Mouse (Mus musculus) embryonic facial prominence, embryonic 11.5 days (tissue): Measurements from ENCODE around the gene Lama1. TPM values are rescaled to one million over a fixed set of nuclear protein-coding genes. Genes with fewer than 3 reads are reported as not detected.

Experiments
- ATAC-seq: fragments of 200-750 bp; cut with Nextera tagmentation; replicated peaks from 2 replicates; pipeline ENCODE4 v1.8.0; 2017; ENCODE audit warnings: low read depth; ENCODE audit not compliant: insufficient number of reproducible peaks, low FRiP score, low TSS enrichment
- DNase-seq: peaks from one replicate; pipeline ENCODE4 v3.0.0-alpha.2; 2015; ENCODE audit warnings: low spot score
- H3K27ac ChIP-seq: fragments of 300-500 bp; sonication (generic); replicated peaks from 2 replicates; pipeline ENCODE4 v1.5.1; 2014; ENCODE audit warnings: mild to moderate bottlenecking, low read depth, low read length, control low read depth
- H3K27me3 ChIP-seq: fragments of 300-500 bp; sonication (generic); 2 replicates; pipeline ENCODE4 v1.6.1; 2014; ENCODE audit warnings: mild to moderate bottlenecking, low read length, moderate library complexity, mixed read lengths; ENCODE audit not compliant: control insufficient read depth, insufficient read depth
- H3K36me3 ChIP-seq: fragments of 300-500 bp; sonication (generic); replicated peaks from 2 replicates; pipeline ENCODE4 v1.6.1; 2014; ENCODE audit warnings: low read depth, mild to moderate bottlenecking, low read length, moderate library complexity, mixed read lengths; ENCODE audit not compliant: control insufficient read depth, insufficient read depth
- H3K4me1 ChIP-seq: fragments of 300-500 bp; sonication (generic); 2 replicates; pipeline ENCODE4 v1.6.1; 2014; ENCODE audit warnings: low read length, mixed read lengths; ENCODE audit not compliant: control insufficient read depth, insufficient read depth
- H3K4me2 ChIP-seq: fragments of 300-500 bp; sonication (generic); 2 replicates; pipeline ENCODE4 v1.6.1; 2014; ENCODE audit warnings: low read depth, mild to moderate bottlenecking, control low read depth, low read length, moderate library complexity
- H3K4me3 ChIP-seq: fragments of 300-500 bp; sonication (generic); 2 replicates; pipeline ENCODE4 v1.5.1; 2014; ENCODE audit warnings: low read depth, low read length, control low read depth
- H3K9ac ChIP-seq: fragments of 300-500 bp; sonication (generic); replicated peaks from 2 replicates; pipeline ENCODE4 v1.6.1; 2014; ENCODE audit warnings: mild to moderate bottlenecking, control low read depth, low read length
- H3K9me3 ChIP-seq: fragments of 300-500 bp; sonication (generic); replicated peaks from 2 replicates; pipeline ENCODE4 v1.6.1; 2016; ENCODE audit warnings: mild to moderate bottlenecking, low read length, inconsistent platforms, mixed read lengths; ENCODE audit not compliant: control insufficient read depth
- WGBS: fragments of 180-500 bp; shearing (Covaris S2); extraction: QIAGEN DNeasy Blood & Tissue Kit; methylation state at CpG from one replicate; pipeline ENCODE4 v1.1.7; 2014; 5-methylcytosine and 5-hydroxymethylcytosine counted together
- polyA plus RNA-seq: library from polyadenylated mRNA; unstranded; fragments of >200 nt; fragmentation: Nextera tagmentation; extraction: Ambion mirVana; gene quantifications from 2 replicates; pipeline ENCODE4 v1.2.1, GENCODE M21; 2014

Lama1 gene
- polyA plus RNA-seq, 1 experiment from 2014 or later, result 9.4 TPM

DNA sequence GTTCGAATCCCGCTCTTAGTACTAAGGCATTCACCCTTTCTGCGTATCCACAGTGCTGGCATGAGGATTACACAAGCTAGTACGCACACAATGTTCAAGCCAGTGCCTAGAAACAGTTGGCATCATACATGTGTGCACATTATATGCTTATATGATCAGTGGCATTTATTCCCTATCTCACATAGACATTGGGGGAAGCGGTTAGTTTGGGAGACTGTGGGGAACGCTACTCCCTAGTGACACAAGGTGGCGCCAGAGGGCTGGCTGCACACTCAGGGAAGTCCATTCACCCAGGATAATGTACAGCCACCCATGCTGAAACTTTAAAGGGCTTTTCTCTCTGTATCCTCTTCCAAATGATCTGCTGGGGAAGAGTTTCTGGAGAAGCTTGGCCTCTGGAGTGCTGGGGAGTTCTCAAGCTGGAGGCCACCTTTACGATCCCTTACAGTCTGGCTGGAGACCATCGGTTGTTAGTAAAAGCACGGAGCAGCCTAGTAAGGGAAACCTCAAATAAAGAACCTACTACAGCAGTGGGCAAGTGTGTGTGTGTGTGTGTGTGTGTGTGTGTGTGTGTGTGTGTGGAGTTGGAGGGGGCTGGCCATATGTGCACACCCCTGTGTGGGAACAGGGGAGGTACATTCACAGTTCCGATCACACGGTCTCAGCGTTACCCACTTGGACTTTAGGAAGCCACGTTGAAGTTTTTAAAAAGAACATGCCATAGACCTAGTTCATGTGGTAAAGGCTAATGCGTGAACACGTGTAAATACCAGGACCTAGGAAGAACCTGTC, 164.9 kb downstream of the Lama1 start:
- H3K36me3 ChIP-seq, result peaks cover 5% of the 10 kb centered on the region
- DNase-seq (peak; percentile 78), ATAC-seq (0 out of 2 replicates have a peak, but pooled peaks have one; percentile 42)
- H3K4me2 ChIP-seq, result no peak overlapping the region
- no peak overlapping the region for H3K4me3 ChIP-seq
- H3K27me3 ChIP-seq, result no peaks in the 10 kb centered on the region
- no peak overlapping the region for H3K27ac ChIP-seq
- H3K9me3 ChIP-seq, result no peaks in the 10 kb centered on the region
- 81% methylated on average over 16 of the region's 16 CpGs for WGBS
- H3K9ac ChIP-seq, result no peak overlapping the region
- peaks cover 4% of the 10 kb centered on the region; the same call in 1 of the 2 replicates for H3K4me1 ChIP-seq

DNA sequence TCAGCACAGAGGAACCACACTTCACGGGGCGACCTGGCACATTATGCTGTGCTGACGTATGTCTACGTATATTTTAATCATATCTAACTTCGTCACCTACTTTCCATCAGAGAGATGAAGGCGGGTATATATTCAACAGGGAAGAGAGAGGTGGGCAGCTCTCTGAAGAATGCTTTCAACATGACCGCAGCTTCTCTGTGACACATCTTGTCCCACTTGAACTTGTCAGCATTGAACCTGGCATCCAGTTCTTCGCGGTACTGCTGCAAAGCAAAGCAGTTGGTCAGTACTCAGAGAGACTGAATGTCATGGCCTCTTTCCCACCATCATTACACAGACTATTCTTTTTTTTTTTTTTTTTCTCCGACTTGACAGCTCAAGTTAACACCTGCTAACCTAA, 167.3 kb downstream of the Lama1 start:
- Histone ChIP-seq H3K9ac (no peak overlapping the region), H3K4me2 (no peak overlapping the region), H3K36me3 (peaks cover 6% of the 10 kb centered on the region), H3K9me3 (no peaks in the 10 kb centered on the region), H3K27ac (no peak overlapping the region), H3K4me1 (peaks cover 4% of the 10 kb centered on the region; the same call in 1 of the 2 replicates), H3K4me3 (no peak overlapping the region), H3K27me3 (no peaks in the 10 kb centered on the region)
- no peak for DNase-seq
- WGBS, result 96% methylated on average over 10 of the region's 10 CpGs
- no peak for ATAC-seq

DNA sequence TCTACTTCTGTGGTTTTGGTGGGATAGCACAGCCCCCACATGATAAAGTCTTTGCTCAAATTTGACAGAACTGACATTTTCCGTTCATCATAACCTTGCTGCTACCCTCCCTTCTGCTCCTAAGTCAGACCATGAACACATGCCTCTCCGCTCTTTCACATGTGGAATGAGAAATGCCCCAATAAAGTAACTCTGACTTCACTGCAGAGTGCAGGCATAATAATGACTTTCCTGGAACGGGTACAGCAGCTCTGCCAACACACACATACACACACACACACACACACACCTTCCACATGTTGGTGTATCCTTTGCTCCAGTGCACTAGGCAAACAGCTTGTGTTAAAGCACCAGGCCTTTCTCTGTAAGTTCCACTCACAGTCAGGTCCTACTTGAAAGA, 167.9 kb downstream of the Lama1 start:
- Histone ChIP-seq H3K4me3 (no peak overlapping the region), H3K9me3 (no peaks in the 10 kb centered on the region), H3K9ac (no peak overlapping the region), H3K27ac (no peak overlapping the region), H3K36me3 (peaks cover 9% of the 10 kb centered on the region), H3K27me3 (no peaks in the 10 kb centered on the region), H3K4me2 (no peak overlapping the region), H3K4me1 (peaks cover 4% of the 10 kb centered on the region; the same call in 1 of the 2 replicates)
- no peak for ATAC-seq
- DNase-seq, result no peak
- 84% methylated on average over 3 of the region's 3 CpGs for WGBS

DNA sequence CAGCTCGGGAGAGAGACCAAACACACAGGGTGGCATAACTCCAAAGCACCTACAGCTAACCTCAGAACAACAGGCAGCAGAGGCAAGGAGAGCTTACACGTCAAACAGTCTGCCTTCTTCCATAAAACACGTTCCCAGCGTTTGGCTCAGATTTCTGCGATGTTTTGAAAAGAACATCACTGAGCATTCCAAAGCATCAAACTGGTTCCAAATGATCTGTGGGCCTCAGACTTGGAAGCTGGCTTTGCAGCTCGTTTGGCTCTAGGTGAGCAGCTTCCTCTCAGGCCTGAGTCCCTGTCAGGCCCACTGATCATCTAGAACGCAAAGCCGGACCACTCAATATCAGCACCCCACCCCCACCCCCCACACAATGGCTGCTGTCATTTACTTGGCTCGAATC, 169.0 kb downstream of the Lama1 start:
- WGBS, result 39% methylated on average over 9 of the region's 9 CpGs
- Histone ChIP-seq H3K4me1 (peaks cover 4% of the 10 kb centered on the region; the same call in 1 of the 2 replicates), H3K4me2 (no peak overlapping the region), H3K27ac (peak overlapping the region; percentile 85), H3K9me3 (no peaks in the 10 kb centered on the region), H3K27me3 (no peaks in the 10 kb centered on the region), H3K9ac (no peak overlapping the region), H3K4me3 (no peak overlapping the region), H3K36me3 (peaks cover 9% of the 10 kb centered on the region)
- ATAC-seq (peak; percentile 5; the same call in 1 of the 2 replicates), DNase-seq (peak; percentile 60)

DNA sequence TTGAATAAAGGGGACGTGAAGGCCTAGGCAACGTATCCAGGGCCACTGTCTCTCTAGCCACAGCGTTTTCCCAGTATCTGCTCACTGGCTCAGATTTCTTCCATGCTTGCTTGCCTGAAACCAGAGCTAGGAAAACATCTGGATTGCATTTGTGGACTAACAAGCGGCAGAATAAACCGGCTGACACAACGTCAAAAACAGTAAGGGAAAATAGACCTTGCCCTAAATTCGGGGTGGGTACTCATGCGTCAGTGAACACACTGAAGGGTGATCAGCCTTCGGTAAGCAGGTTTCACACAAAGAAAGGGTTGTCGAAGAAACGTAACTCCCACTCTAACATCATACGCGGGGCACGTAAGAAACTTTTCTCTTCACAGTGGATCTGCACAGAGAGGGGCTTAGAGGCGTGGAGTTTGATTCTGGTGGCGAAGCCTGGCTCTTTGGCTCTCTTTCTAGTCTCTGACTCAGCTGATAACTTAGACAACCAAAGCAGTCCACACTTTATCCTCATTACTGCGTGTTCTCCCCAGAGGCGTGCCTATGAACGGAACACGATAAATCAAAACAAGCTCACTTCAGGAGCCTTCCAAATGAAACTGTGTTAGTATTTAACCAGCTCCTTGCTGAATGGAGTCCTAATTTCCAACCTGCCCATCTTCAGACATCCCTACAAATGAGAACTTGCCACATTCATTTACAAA, 169.6 kb downstream of the Lama1 start:
- no peak overlapping the region for H3K4me3 ChIP-seq
- H3K9me3 ChIP-seq, result no peaks in the 10 kb centered on the region
- peaks cover 4% of the 10 kb centered on the region; the same call in 1 of the 2 replicates for H3K4me1 ChIP-seq
- 30% methylated on average over 20 of the region's 20 CpGs for WGBS
- peak; percentile 63 for ATAC-seq
- H3K36me3 ChIP-seq, result peaks cover 15% of the 10 kb centered on the region
- peak overlapping the region; percentile 85 for H3K27ac ChIP-seq
- H3K27me3 ChIP-seq, result no peaks in the 10 kb centered on the region
- H3K4me2 ChIP-seq, result no peak overlapping the region; the same call in 1 of the 2 replicates
- H3K9ac ChIP-seq, result peak overlapping the region; percentile 25; the same call in 1 of the 2 replicates
- peak; percentile 94 for DNase-seq

DNA sequence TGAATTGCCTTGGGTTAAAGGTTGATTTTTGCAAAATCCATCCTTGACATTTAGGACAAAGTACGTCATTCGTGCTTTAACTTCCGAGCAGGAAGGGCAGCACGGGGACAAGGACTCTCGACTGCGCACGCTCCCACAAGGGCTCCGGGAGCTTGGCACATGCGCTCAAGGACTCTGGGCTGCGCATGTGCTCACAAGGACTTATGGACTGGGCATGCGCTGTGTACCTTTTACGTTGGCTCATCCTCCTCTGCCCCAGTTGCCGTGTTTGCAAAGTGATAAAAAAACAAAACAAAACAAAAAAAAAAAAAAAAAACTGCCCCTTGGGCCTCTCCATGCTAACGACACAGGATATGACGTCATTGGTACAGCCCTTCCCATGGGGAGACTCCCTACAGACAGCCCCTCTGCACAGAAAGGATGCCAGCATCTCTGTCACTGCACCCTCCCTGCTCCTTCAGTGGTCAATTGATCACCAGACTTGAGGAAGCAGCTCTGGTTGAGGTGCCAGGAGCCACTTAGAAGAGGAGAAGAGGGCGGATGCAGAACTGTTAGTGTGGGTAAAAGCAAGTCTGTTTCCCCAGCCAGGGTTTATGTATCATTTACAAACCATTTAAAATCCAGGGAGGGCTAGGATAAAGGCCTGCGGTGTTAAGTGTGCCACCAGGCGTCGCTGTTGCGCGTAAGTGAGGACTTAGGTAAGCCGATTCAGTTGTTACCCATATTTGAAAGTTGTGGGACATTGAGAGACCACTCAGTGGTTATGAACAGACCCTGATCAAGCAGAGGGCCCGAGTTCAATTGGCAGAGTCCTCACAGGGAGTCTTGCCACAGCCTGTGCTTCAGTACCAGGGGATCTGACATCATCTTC, 172.9 kb downstream of the Lama1 start:
- 69% methylated on average over 23 of the region's 23 CpGs for WGBS
- ATAC-seq, result no peak
- peaks cover 4% of the 10 kb centered on the region; the same call in 1 of the 2 replicates for H3K4me1 ChIP-seq
- H3K9me3 ChIP-seq, result no peaks in the 10 kb centered on the region
- H3K4me2 ChIP-seq, result no peak overlapping the region
- no peak overlapping the region for H3K9ac ChIP-seq
- H3K27me3 ChIP-seq, result no peaks in the 10 kb centered on the region
- H3K36me3 ChIP-seq, result peaks cover 15% of the 10 kb centered on the region
- no peak overlapping the region for H3K4me3 ChIP-seq
- H3K27ac ChIP-seq, result no peak overlapping the region
- DNase-seq, result peak; percentile 87
